Mouse (Mus musculus) myocyte (in vitro differentiated cells): ENCODE results near the gene Gm10570.

Experiments
- CEBPB ChIP-seq: IDR thresholded peaks from 2 replicates; pipeline ENCODE4 v1.6.1; 2011; ENCODE audit warnings: mild to moderate bottlenecking, moderate library complexity; ENCODE audit not compliant: poor library complexity, insufficient read depth, severe bottlenecking
- E2F4 ChIP-seq: IDR thresholded peaks from one replicate; pipeline ENCODE4 v1.6.1; 2011; ENCODE audit warnings: mild to moderate bottlenecking, control low read depth, moderate library complexity; ENCODE audit not compliant: insufficient read depth
- MAX ChIP-seq: IDR thresholded peaks from one replicate; pipeline ENCODE4 v1.6.1; 2011; ENCODE audit warnings: low read depth, mild to moderate bottlenecking, control low read depth
- MYOD1 ChIP-seq, 3 experiments: IDR thresholded peaks; one replicate each; pipeline ENCODE4 v1.6.1; 2011; ENCODE audit warnings: control low read depth in 2 of 3, low read depth in 2 of 3, mild to moderate bottlenecking in 2 of 3, moderate library complexity in 1 of 3; ENCODE audit not compliant: insufficient read length in 2 of 3, control insufficient read depth in 1 of 3
- MYOG ChIP-seq, 3 experiments: IDR thresholded peaks; one replicate each; pipeline ENCODE4 v1.6.1; 2011; ENCODE audit warnings: control low read depth in 2 of 3, low read depth in 2 of 3, mild to moderate bottlenecking in 2 of 3; ENCODE audit not compliant: insufficient read length in 2 of 3, control insufficient read depth in 1 of 3, insufficient read depth in 1 of 3
- POLR2A ChIP-seq: IDR thresholded peaks from one replicate; pipeline ENCODE4 v1.6.1; 2011; ENCODE audit warnings: low read depth, mild to moderate bottlenecking, control low read depth, moderate library complexity; ENCODE audit not compliant: insufficient read length
- POLR2AphosphoS2 ChIP-seq: IDR thresholded peaks from one replicate; pipeline ENCODE4 v1.6.1; 2011; ENCODE audit warnings: low read depth, control low read depth; ENCODE audit not compliant: insufficient read length
- SRF ChIP-seq: IDR thresholded peaks from one replicate; pipeline ENCODE4 v1.6.1; 2011; ENCODE audit warnings: low read depth; ENCODE audit not compliant: control insufficient read depth, insufficient read length
- TCF12 ChIP-seq: IDR thresholded peaks from one replicate; pipeline ENCODE4 v1.6.1; 2011; ENCODE audit warnings: mild to moderate bottlenecking, control low read depth; ENCODE audit not compliant: poor library complexity, insufficient read depth, severe bottlenecking
- TCF3 ChIP-seq: IDR thresholded peaks from one replicate; pipeline ENCODE4 v1.6.1; 2011; ENCODE audit warnings: low read depth, control low read depth; ENCODE audit not compliant: insufficient read length
- USF1 ChIP-seq: IDR thresholded peaks from one replicate; pipeline ENCODE4 v1.6.1; 2011; ENCODE audit warnings: low read depth, mild to moderate bottlenecking, control low read depth, moderate library complexity

GRCm38 (mm10) chr4:130264698-130265349 lies 43.6 kb downstream of the Gm10570 start:
- no peak for TF ChIP-seq POLR2A
- no peak for TF ChIP-seq SRF
- no peak for TF ChIP-seq MAX
- no peak for TF ChIP-seq MYOG (IDR thresholded peaks at IDR 0.05; ENCODE audit: control insufficient read depth in 1 of 3, insufficient read depth in 1 of 3, insufficient read length in 2 of 3, low read depth in 2 of 3)
- TF ChIP-seq TCF3 = no peak
- no peak for TF ChIP-seq CEBPB
- no peak for TF ChIP-seq POLR2AphosphoS2
- no peak for TF ChIP-seq E2F4
- no peak for TF ChIP-seq USF1
- TF ChIP-seq TCF12 = no peak
- no peak for TF ChIP-seq MYOD1 (IDR thresholded peaks at IDR 0.05; ENCODE audit: control insufficient read depth in 1 of 3, insufficient read length in 2 of 3, low read depth in 2 of 3)
